Mouse (Mus musculus): Measurements from ENCODE around the gene Pias1. TPM values are rescaled to one million over a fixed set of nuclear protein-coding genes. Genes with fewer than 3 reads are reported as not detected.

Pias1 gene
- polyA plus RNA-seq (2015; fragmentation: Nextera tagmentation; extraction: Ambion mirVana): 51.7 and 53.8 TPM in 2 replicates

- no peak for ATAC-seq (ENCODE audit: insufficient read depth, low FRiP score)
- no peak within 1 kb of the TSS for H3K4me3 ChIP-seq (replicated peaks; ENCODE audit: low read length)
- H3K4me1 ChIP-seq (ENCODE audit: control insufficient read depth, insufficient read depth, low read length): no peaks in the 10 kb centered on the region
- no peak within 1 kb of the TSS for H3K4me2 ChIP-seq (ENCODE audit: low read depth, low read length)
- WGBS: 81% methylated on average over 5 of the region's 5 CpGs
- no peaks in the 10 kb centered on the region for H3K27me3 ChIP-seq (ENCODE audit: control insufficient read depth, insufficient read depth, low read length)
- no peak within 1 kb of the TSS for H3K9ac ChIP-seq (ENCODE audit: low read length)
- H3K9me3 ChIP-seq (replicated peaks; ENCODE audit: control insufficient read depth, low read length): no peaks in the 10 kb centered on the region
- no peak within 1 kb of the TSS for H3K27ac ChIP-seq (ENCODE audit: low read length)
- H3K36me3 ChIP-seq (ENCODE audit: control insufficient read depth, insufficient read depth, low read length): no peaks in the 10 kb centered on the region
These were observed at the start of gene Pias1 for GRCm38 (mm10) chr9:62987824-62988223. Gene Pias1, minus strand, starts transcription at chr9:62987924.

- Histone ChIP-seq H3K36me3 (ENCODE audit: control insufficient read depth, insufficient read depth, low read length) (no peaks in the 10 kb centered on the region), H3K27me3 (ENCODE audit: control insufficient read depth, insufficient read depth, low read length) (no peaks in the 10 kb centered on the region), H3K9me3 (replicated peaks; ENCODE audit: control insufficient read depth, low read length) (no peaks in the 10 kb centered on the region), H3K4me1 (ENCODE audit: control insufficient read depth, insufficient read depth, low read length) (peaks cover 7% of the 10 kb centered on the region; the same call in 1 of the 2 replicates), H3K9ac (ENCODE audit: low read length) (no peak overlapping the region), H3K4me2 (ENCODE audit: low read depth, low read length) (no peak overlapping the region), H3K4me3 (replicated peaks; ENCODE audit: low read length) (no peak overlapping the region), H3K27ac (ENCODE audit: low read length) (no peak overlapping the region)
- ATAC-seq (ENCODE audit: insufficient read depth, low FRiP score): no peak
- WGBS: 79% methylated on average over 2 of the region's 2 CpGs
These were observed 47.7 kb upstream of the Pias1 start for GRCm38 (mm10) chr9:63035431-63035830.

DNA sequence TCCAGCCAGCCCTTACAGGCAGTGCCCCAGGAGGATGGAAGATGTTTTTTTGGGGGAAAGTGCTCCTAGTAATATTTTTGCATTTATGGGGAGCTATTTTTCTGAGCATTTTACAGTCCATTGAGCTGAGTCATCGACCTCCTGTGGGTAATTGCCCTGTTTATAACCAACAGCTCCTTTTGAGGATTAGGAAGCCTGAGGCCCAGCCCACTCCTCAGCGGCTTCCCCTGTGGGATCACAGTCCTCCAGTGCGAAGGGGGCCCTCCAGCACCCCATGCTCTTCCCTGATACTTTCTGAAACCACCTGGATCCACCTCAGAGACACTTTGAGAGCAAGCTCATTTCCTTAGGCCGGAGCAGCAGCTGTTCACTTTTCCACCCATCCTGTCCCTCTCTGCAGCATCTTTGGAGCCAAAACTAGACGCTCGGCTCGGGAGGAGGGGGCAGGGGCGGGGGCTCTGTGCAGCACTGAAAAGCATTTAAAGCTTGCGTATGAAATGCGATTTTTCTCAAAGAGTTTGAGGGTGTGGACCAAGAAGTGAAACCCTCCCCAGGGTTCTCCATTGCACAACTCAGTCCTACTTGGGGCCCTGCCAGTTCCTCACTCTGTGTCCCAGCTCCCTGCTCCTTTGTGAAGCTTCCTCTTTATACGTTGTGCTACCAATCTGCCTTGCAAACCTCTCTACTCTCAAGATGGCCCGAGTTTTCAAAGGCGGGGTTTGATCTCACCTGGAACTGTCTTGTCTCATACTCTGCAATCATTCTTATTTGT, 43.5 kb upstream of the Pias1 start:
- Histone ChIP-seq H3K27ac (ENCODE audit: low read length) (peak overlapping the region; percentile 64), H3K36me3 (ENCODE audit: control insufficient read depth, insufficient read depth, low read length) (no peaks in the 10 kb centered on the region), H3K9me3 (replicated peaks; ENCODE audit: control insufficient read depth, low read length) (no peaks in the 10 kb centered on the region), H3K4me3 (replicated peaks; ENCODE audit: low read length) (no peak overlapping the region), H3K9ac (ENCODE audit: low read length) (peak overlapping the region; percentile 52), H3K4me2 (ENCODE audit: low read depth, low read length) (peak overlapping the region; percentile 35), H3K27me3 (ENCODE audit: control insufficient read depth, insufficient read depth, low read length) (no peaks in the 10 kb centered on the region), H3K4me1 (ENCODE audit: control insufficient read depth, insufficient read depth, low read length) (peaks cover 7% of the 10 kb centered on the region; the same call in 1 of the 2 replicates)
- 41% methylated on average over 13 of the region's 13 CpGs for WGBS
- ATAC-seq (ENCODE audit: insufficient read depth, low FRiP score): peak; percentile 83; the same call in 1 of the 2 replicates

DNA sequence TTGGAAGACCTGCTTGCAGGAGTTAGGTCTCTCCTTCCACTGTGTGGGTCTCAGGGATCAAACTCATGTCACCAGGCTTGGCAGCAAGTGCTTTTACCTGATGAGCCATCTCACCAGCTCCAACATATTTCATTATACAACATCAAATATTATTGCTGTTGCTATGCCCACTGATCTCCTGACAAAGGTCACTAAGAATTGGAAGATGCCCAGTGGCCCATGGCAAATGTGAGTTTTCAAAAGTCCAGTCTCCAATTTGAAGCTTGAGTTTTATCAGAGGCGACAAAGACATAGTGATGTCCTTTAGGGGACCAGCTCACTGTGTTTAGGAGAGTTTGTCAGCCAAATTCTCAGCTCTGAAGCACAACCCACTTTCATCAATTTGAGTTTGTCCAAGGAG, 34.8 kb upstream of the Pias1 start:
- WGBS: 94% methylated on average over 1 of the region's 1 CpGs
- Histone ChIP-seq H3K36me3 (ENCODE audit: control insufficient read depth, insufficient read depth, low read length) (no peaks in the 10 kb centered on the region), H3K9me3 (replicated peaks; ENCODE audit: control insufficient read depth, low read length) (0 out of 2 replicates have a peak, but pooled peaks cover 4% of the 10 kb centered on the region), H3K27ac (ENCODE audit: low read length) (no peak overlapping the region), H3K4me3 (replicated peaks; ENCODE audit: low read length) (no peak overlapping the region), H3K4me2 (ENCODE audit: low read depth, low read length) (no peak overlapping the region), H3K9ac (ENCODE audit: low read length) (no peak overlapping the region), H3K27me3 (ENCODE audit: control insufficient read depth, insufficient read depth, low read length) (no peaks in the 10 kb centered on the region), H3K4me1 (ENCODE audit: control insufficient read depth, insufficient read depth, low read length) (no peaks in the 10 kb centered on the region)
- ATAC-seq (ENCODE audit: insufficient read depth, low FRiP score): no peak

GRCm38 (mm10) chr9:63007371-63007770, 19.6 kb upstream of the Pias1 start:
- no peaks in the 10 kb centered on the region for H3K27me3 ChIP-seq (ENCODE audit: control insufficient read depth, insufficient read depth, low read length)
- no peaks in the 10 kb centered on the region for H3K4me1 ChIP-seq (ENCODE audit: control insufficient read depth, insufficient read depth, low read length)
- H3K27ac ChIP-seq (ENCODE audit: low read length): no peak overlapping the region
- H3K36me3 ChIP-seq (ENCODE audit: control insufficient read depth, insufficient read depth, low read length): no peaks in the 10 kb centered on the region
- ATAC-seq (ENCODE audit: insufficient read depth, low FRiP score): no peak
- no peak overlapping the region for H3K9ac ChIP-seq (ENCODE audit: low read length)
- no peak overlapping the region for H3K4me2 ChIP-seq (ENCODE audit: low read depth, low read length)
- H3K9me3 ChIP-seq (replicated peaks; ENCODE audit: control insufficient read depth, low read length): no peaks in the 10 kb centered on the region
- no peak overlapping the region for H3K4me3 ChIP-seq (replicated peaks; ENCODE audit: low read length)
- 90% methylated on average over 4 of the region's 4 CpGs for WGBS

DNA sequence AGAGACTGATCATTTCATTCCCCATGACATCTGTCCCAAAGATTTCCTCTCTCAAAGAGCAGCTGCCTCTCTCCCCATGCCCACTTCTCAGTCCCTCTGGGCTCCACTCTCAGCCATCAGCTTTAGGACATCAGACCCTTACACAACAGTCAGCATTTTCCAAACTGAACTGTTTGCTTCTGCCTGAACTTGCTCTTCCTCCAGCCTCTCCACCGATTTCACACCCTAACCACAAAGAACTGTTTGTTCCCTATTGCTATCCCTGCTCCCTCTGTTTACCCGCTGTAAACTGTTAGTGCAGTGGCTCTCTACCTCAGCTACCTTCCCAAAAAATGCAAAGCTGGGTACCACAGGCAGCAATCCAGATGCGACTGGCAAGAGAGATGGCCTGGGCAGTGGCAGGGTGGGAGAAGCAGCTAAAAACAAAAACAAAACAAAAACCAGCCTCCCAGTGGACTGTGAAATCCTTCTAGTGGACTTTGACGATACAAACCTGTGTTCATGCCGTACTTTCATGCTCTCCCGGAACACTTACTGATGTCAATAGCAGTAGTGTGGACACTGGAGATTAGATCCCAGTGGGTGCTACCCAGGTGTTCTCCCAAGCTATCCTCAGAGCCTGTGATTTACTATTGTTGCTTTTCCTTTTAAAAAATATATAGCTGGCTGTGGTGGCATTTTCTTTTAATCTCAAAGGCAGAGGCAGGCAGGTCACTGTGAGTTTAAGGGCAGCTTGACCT, 18.5 kb upstream of the Pias1 start:
- WGBS: 67% methylated on average over 6 of the region's 6 CpGs
- no peak for ATAC-seq (ENCODE audit: insufficient read depth, low FRiP score)

DNA sequence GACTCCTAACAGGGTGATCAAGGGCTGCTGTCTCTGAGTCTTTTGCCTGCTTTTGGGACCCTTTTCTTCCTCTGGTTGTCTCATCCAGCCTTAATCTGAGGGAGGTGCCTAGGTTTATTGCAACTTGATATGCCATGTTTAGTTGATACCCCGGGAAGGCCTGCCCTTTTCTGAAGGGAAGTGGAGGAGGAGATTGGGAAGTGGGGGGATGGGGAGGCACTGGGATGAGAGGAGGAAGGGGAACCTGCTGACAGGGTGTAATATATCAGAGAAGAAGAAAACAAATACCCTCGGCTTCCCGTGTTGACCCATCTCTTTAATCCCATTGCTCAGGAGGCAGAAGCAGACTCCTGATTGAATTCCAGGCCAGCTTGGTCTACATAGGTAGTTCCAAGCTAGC, 10.8 kb upstream of the Pias1 start:
- Histone ChIP-seq H3K4me1 (ENCODE audit: control insufficient read depth, insufficient read depth, low read length) (no peaks in the 10 kb centered on the region), H3K9me3 (replicated peaks; ENCODE audit: control insufficient read depth, low read length) (no peaks in the 10 kb centered on the region), H3K36me3 (ENCODE audit: control insufficient read depth, insufficient read depth, low read length) (no peaks in the 10 kb centered on the region), H3K27ac (ENCODE audit: low read length) (no peak overlapping the region), H3K4me3 (replicated peaks; ENCODE audit: low read length) (no peak overlapping the region), H3K9ac (ENCODE audit: low read length) (no peak overlapping the region), H3K27me3 (ENCODE audit: control insufficient read depth, insufficient read depth, low read length) (no peaks in the 10 kb centered on the region), H3K4me2 (ENCODE audit: low read depth, low read length) (no peak overlapping the region)
- no peak for ATAC-seq (ENCODE audit: insufficient read depth, low FRiP score)
- WGBS: 21% methylated on average over 3 of the region's 3 CpGs

More for the DNA sequence above, 18.5 kb upstream of the Pias1 start:
- H3K4me2 ChIP-seq (ENCODE audit: low read depth, low read length): no peak overlapping the region
- H3K36me3 ChIP-seq (ENCODE audit: control insufficient read depth, insufficient read depth, low read length): no peaks in the 10 kb centered on the region
- no peak overlapping the region for H3K9ac ChIP-seq (ENCODE audit: low read length)
- no peak overlapping the region for H3K27ac ChIP-seq (ENCODE audit: low read length)
- H3K4me3 ChIP-seq (replicated peaks; ENCODE audit: low read length): no peak overlapping the region
- H3K4me1 ChIP-seq (ENCODE audit: control insufficient read depth, insufficient read depth, low read length): no peaks in the 10 kb centered on the region
- no peaks in the 10 kb centered on the region for H3K9me3 ChIP-seq (replicated peaks; ENCODE audit: control insufficient read depth, low read length)
- H3K27me3 ChIP-seq (ENCODE audit: control insufficient read depth, insufficient read depth, low read length): no peaks in the 10 kb centered on the region

GRCm38 (mm10) chr9:62997626-62998025, 9.9 kb upstream of the Pias1 start:
- no peak overlapping the region for H3K4me2 ChIP-seq (ENCODE audit: low read depth, low read length)
- no peak overlapping the region for H3K4me3 ChIP-seq (replicated peaks; ENCODE audit: low read length)
- no peak overlapping the region for H3K27ac ChIP-seq (ENCODE audit: low read length)
- ATAC-seq (ENCODE audit: insufficient read depth, low FRiP score): no peak
- no peaks in the 10 kb centered on the region for H3K9me3 ChIP-seq (replicated peaks; ENCODE audit: control insufficient read depth, low read length)
- no peak overlapping the region for H3K9ac ChIP-seq (ENCODE audit: low read length)
- H3K27me3 ChIP-seq (ENCODE audit: control insufficient read depth, insufficient read depth, low read length): no peaks in the 10 kb centered on the region
- WGBS: 87% methylated on average over 3 of the region's 3 CpGs
- H3K36me3 ChIP-seq (ENCODE audit: control insufficient read depth, insufficient read depth, low read length): no peaks in the 10 kb centered on the region
- H3K4me1 ChIP-seq (ENCODE audit: control insufficient read depth, insufficient read depth, low read length): no peaks in the 10 kb centered on the region

- WGBS: 14% methylated on average over 2 of the region's 2 CpGs
- Histone ChIP-seq H3K4me1 (ENCODE audit: control insufficient read depth, insufficient read depth, low read length) (no peaks in the 10 kb centered on the region), H3K27ac (ENCODE audit: low read length) (no peak overlapping the region), H3K9me3 (replicated peaks; ENCODE audit: control insufficient read depth, low read length) (no peaks in the 10 kb centered on the region), H3K4me3 (replicated peaks; ENCODE audit: low read length) (no peak overlapping the region), H3K4me2 (ENCODE audit: low read depth, low read length) (no peak overlapping the region), H3K9ac (ENCODE audit: low read length) (no peak overlapping the region), H3K36me3 (ENCODE audit: control insufficient read depth, insufficient read depth, low read length) (no peaks in the 10 kb centered on the region), H3K27me3 (ENCODE audit: control insufficient read depth, insufficient read depth, low read length) (no peaks in the 10 kb centered on the region)
- no peak for ATAC-seq (ENCODE audit: insufficient read depth, low FRiP score)
These were observed 7.5 kb upstream of the Pias1 start for GRCm38 (mm10) chr9:62995186-62995585.

All from stomach, embryonic 16.5 days (tissue).